ENCODE assay signal across 8 mouse cellular contexts in the genomic region with DNA sequence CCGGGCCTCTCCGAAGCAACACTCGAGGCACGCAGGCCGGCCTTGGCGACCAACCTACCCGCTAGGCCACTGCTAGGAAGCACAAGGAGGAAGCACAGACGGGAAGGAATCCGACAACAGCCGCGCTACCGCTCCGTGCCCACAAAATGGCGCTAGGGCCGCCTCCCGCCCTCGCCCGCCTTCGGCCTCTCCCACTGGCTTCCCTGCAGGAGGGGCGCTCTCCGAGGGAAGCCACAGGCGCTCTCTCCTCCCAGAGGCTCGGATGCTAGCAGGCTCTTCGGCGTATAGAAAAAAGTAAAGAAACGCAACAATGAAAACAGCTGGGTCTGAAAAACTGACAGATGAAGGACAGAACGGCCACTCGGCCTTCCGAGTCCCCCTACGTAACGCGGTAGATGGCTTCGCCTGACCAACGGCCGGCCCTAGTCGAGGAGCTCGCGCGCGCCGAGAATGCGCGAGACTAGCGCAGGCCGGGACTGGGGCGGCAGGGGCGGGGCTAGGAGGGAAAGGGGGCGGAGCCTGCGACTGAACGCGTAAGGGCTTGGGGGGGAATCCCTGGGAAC. TPM values are rescaled to one million over a fixed set of nuclear protein-coding genes. Genes with fewer than 3 reads are reported as not detected.
DNase-seq lines count a peak whose midpoint lies in the region; ATAC-seq and TF ChIP-seq lines count a peak whose summit lies in the region.

Gene Tardbp, minus strand, starts transcription at position 397 of the 563 bp plus-strand sequence.

- no peak for TF ChIP-seq CTCF in gastrocnemius, adult 2 months (IDR thresholded peaks at IDR 0.05)
- TF ChIP-seq CTCF in hindbrain, postnatal 0 days (IDR thresholded peaks at IDR 0.05; ENCODE audit: low read depth): peak; percentile 33; the same call in 1 of the 2 replicates
- TF ChIP-seq CTCF in left cerebral cortex, adult 2 months (IDR thresholded peaks at IDR 0.05): no peak; the same call in 1 of the 2 replicates

- peaks cover 3% of the 10 kb centered on the region; the same call in 1 of the 2 replicates for H3K4me1 ChIP-seq in hindbrain, postnatal 0 days (ENCODE audit: insufficient read depth, low read length)

- peaks cover 27% of the 10 kb centered on the region for H3K36me3 ChIP-seq in hindbrain, postnatal 0 days (ENCODE audit: insufficient read depth, low read length)

- intact Hi-C loops in gastrocnemius, adult 2 months (cut with DNase I): no loop called here
- intact Hi-C loops in left cerebral cortex, adult 2 months (cut with DNase I): no loop called here

- peak; percentile 83 for DNase-seq in WW6 (ENCODE audit: low read depth, low spot score)
- DNase-seq in cerebellum, postnatal 4 days (ENCODE audit: low spot score in 2 of 2): peak; percentile 92 to 97
- DNase-seq in gastrocnemius, adult 2 months: peak; percentile 98
- DNase-seq in hindbrain, postnatal 0 days (ENCODE audit: low spot score): peak; percentile 98
- DNase-seq in left cerebral cortex, adult 2 months (ENCODE audit: extremely low spot score in 1 of 2, low spot score in 2 of 2): peak; percentile 93 to 95
- DNase-seq in right cerebral cortex, adult 2 months (ENCODE audit: low spot score in 2 of 2): peak; percentile 93 to 95
- DNase-seq in urinary bladder, postnatal 14 days (ENCODE audit: low spot score): peak; percentile 97

- no peaks in the 10 kb centered on the region for H3K27me3 ChIP-seq in hindbrain, postnatal 0 days (ENCODE audit: insufficient read depth, low read length)

- H3K27ac ChIP-seq in gastrocnemius, adult 2 months: peak within 1 kb of the TSS; percentile 96
- H3K27ac ChIP-seq in hindbrain, postnatal 0 days: peak within 1 kb of the TSS; percentile 99
- peak within 1 kb of the TSS; percentile 100 for H3K27ac ChIP-seq in left cerebral cortex, adult 2 months

- H3K4me2 ChIP-seq in hindbrain, postnatal 0 days (ENCODE audit: low read depth, low read length): peak within 1 kb of the TSS; percentile 70

- H3K9me3 ChIP-seq in hindbrain, postnatal 0 days (ENCODE audit: low read length): no peaks in the 10 kb centered on the region

- ATAC-seq in hindbrain, postnatal 0 days: peak; percentile 97
- peak; percentile 94 for ATAC-seq in megakaryocyte, adult 5-6 weeks (ENCODE audit: poor library complexity, severe bottlenecking)

- peak within 1 kb of the TSS; percentile 94 for H3K4me3 ChIP-seq in gastrocnemius, adult 2 months
- peak within 1 kb of the TSS; percentile 100 for H3K4me3 ChIP-seq in hindbrain, postnatal 0 days (ENCODE audit: low read length)
- peak within 1 kb of the TSS; percentile 80 for H3K4me3 ChIP-seq in left cerebral cortex, adult 2 months

- peak within 1 kb of the TSS; percentile 99 for H3K9ac ChIP-seq in hindbrain, postnatal 0 days (replicated peaks; ENCODE audit: low read length)

- under 1% methylated on average over 51 of the region's 51 CpGs for WGBS in hindbrain, postnatal 0 days

RNA-seq across cellular contexts. Expression of gene Tardbp, which starts in this region (rescaled TPM):
- total RNA-seq in gastrocnemius, adult 2 months (2021): 100 to 1,000 TPM; 132 to 136 TPM
- total RNA-seq in hindbrain, postnatal 0 days (2014; rRNA removed): 160 and 205 TPM in 2 replicates
- 116 and 121 TPM in 2 replicates for polyA plus RNA-seq in hindbrain, postnatal 0 days (2015; fragmentation: Nextera tagmentation; extraction: Ambion mirVana)
- total RNA-seq in left cerebral cortex, adult 2 months (2021): 100 to 1,000 TPM; 198 to 208 TPM
- 193 and 196 TPM in 2 replicates for total RNA-seq in megakaryocyte, adult 5-6 weeks (2015)
- 339 and 406 TPM in 2 replicates for total RNA-seq in megakaryocyte, adult 5-6 weeks (2017)

Comparison
In these comparisons a context has a peak if more than half of its experiments do, and no peak if none do; other contexts are left out.
1. Peak in every context shown above with its lines: DNase-seq, ATAC-seq, H3K4me3 ChIP-seq and H3K27ac ChIP-seq.